Mouse (Mus musculus): ENCODE results near the gene Orm3. TPM values are rescaled to one million over a fixed set of nuclear protein-coding genes. Genes with fewer than 3 reads are reported as not detected.
"Not testable (repeated sequence)": the region's sequence is repeated elsewhere in the genome, so short reads cannot be mapped to it uniquely, and the experiment has no call there.

Orm3 gene
- not detected in 2 replicates for polyA plus RNA-seq (2016; fragmentation: Nextera tagmentation; extraction: Ambion mirVana)

DNA sequence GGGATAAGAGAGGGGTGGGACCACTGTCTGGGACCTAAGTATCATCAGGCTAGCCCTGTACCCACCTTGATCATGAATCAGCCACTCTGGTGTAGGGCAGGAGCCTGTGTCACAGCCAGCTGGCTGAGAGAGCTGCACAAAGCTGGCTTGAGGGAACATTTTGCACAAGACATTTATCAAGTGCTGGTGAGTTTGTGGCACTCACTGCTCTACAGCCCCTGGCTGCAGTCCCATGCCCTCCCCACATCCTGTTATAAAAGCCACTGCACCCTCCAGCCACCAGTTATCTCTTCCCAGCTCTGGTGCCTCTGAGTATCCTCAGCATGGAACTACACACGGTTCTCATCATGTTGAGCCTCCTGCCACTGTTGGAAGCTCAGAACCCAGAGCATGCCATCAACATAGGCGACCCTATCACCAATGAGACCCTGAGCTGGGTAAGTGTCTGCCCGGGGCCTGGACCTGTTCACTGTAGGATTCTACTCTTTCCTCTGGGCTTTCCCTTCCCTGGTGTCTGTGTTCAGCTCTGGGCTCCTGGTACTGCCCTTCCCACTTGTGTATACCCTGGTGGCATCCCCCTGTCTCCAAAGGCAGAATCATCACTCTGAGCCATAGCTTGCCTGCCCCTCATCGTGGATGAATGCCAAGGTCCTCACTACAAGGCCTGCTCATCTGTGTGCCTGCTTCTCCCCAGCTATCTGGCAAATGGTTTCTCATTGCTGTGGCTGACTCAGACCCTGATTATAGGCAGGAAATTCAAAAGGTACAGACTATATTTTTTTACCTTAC, at the start of gene Orm3:
TSS of gene Orm3 (plus strand) at position 286 of the 789 bp plus-strand sequence.
- Histone ChIP-seq H3K4me2 (replicated peaks) (no peak within 1 kb of the TSS), H3K9me3 (replicated peaks) (no peaks in the 10 kb centered on the region), H3K27me3 (no peaks in the 10 kb centered on the region), H3K36me3 (no peaks in the 10 kb centered on the region), H3K4me3 (no peak within 1 kb of the TSS), H3K4me1 (0 out of 2 replicates have a peak, but pooled peaks cover 2% of the 10 kb centered on the region), H3K27ac (no peak within 1 kb of the TSS), H3K9ac (no peak within 1 kb of the TSS)
- WGBS, result 86% methylated on average over 4 of the region's 4 CpGs
- no peak for ATAC-seq (ENCODE audit: low FRiP score)

DNA sequence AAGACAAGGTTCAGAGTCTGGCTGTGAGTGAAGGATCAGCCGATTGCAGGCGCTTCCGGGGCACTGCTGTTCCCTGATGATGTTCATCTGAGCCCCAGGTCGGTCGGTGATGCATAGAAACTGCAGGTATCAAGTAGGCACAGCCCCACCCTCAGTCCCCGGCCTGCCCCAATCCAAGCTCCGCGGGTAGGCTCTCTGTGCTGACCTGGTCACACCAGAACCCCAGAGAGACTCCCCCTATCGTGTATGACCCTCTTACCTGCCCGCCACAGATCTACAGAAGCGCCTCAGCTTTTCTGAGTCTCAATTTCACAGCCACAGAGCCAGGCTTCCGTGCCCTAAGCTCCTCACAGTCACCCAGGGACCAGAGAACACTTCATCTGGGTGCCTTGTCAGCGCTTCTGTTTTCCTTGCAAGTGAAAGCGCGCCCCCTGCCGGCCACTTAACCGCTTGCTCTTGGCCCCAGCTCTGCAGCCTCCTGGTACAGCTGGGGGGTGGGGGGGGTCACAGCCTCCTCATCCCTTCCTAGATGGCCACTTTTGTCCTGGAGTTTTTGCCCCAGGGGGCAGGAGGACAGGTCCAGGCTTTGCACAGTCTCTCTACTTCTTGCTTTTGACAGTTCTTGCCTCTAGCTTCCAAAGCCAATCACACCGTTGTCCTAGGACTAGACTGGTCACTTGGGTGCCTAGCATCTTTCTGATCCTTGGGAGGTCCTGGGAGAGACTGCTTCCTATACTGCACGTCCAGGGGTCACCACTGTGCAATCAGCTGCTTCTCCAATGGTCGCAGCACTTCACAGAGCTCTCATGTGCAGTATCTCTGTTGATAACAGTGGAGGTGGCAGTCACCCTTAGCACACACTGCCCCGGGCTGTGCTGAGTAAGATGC, 48.5 kb upstream of the Orm3 start:
- WGBS, result 31% methylated on average over 21 of the region's 21 CpGs
- no peak overlapping the region for H3K27ac ChIP-seq
- no peak overlapping the region for H3K4me2 ChIP-seq (replicated peaks)
- no peaks in the 10 kb centered on the region for H3K4me1 ChIP-seq
- H3K27me3 ChIP-seq, result 0 out of 2 replicates have a peak, but pooled peaks cover 2% of the 10 kb centered on the region
- peak; percentile 63 for ATAC-seq (ENCODE audit: low FRiP score)
- H3K9me3 ChIP-seq (replicated peaks), result no peaks in the 10 kb centered on the region
- H3K36me3 ChIP-seq, result no peaks in the 10 kb centered on the region
- no peak overlapping the region for H3K9ac ChIP-seq
- no peak overlapping the region for H3K4me3 ChIP-seq

DNA sequence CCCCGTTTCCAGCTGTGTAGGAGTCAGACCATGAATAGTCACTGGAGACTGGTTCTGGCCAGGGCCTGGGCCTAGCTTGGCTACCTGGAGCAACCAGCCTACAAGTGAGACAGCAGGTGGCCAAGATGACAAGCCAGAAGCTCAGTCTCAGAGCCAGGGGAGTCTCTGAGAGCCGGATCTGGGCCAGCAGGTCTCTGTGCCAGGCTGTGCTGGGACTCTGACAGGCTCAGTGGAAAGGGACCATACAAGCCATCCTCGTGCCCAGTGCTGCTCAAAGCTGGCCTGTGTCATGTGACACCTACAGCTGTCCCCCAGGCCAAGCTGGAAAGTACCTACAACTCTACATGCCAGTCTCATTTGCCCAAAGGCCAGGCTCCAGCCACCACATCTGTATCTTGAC, 47.6 kb upstream of the Orm3 start:
- Histone ChIP-seq H3K36me3 (no peaks in the 10 kb centered on the region), H3K27me3 (0 out of 2 replicates have a peak, but pooled peaks cover 2% of the 10 kb centered on the region), H3K4me2 (replicated peaks) (no peak overlapping the region), H3K9ac (no peak overlapping the region), H3K4me3 (no peak overlapping the region), H3K4me1 (no peaks in the 10 kb centered on the region), H3K27ac (no peak overlapping the region), H3K9me3 (replicated peaks) (no peaks in the 10 kb centered on the region)
- ATAC-seq (ENCODE audit: low FRiP score), result no peak
- 81% methylated on average over 3 of the region's 3 CpGs for WGBS

DNA sequence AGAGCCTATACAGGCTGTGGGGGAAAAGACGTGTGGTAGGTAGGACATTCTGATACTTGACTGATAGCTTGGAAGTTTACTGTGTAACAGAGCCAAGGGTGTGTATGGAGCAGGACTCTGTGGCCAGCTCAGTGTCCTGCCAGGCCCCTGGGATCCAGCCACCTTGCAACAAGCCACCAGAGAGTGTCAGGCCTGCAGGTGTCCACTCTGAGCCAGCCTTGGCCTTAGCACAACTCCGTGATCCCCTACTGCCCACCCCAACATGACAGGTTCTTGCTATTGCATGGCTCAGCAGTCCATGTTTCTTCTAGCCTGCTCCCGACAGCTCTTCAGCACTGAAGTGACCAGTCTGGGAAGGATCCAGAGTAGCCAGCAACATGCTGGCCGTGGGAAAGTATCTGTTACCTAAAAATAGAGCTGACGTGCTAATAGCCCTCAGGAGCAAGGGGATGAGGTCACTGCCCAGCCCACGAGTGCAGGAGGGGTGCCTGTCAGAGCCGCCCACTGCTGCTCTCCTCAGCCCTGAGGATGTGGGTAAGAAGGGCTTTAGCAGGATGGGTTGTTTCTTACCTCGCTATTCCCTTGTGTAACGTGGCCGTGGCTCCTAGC, 45.6 kb upstream of the Orm3 start:
- Histone ChIP-seq H3K4me3 (no peak overlapping the region), H3K4me2 (replicated peaks) (no peak overlapping the region), H3K27me3 (0 out of 2 replicates have a peak, but pooled peaks cover 2% of the 10 kb centered on the region), H3K27ac (no peak overlapping the region), H3K36me3 (no peaks in the 10 kb centered on the region), H3K9ac (no peak overlapping the region), H3K9me3 (replicated peaks) (no peaks in the 10 kb centered on the region), H3K4me1 (no peaks in the 10 kb centered on the region)
- 67% methylated on average over 10 of the region's 10 CpGs for WGBS
- ATAC-seq (ENCODE audit: low FRiP score), result no peak

DNA sequence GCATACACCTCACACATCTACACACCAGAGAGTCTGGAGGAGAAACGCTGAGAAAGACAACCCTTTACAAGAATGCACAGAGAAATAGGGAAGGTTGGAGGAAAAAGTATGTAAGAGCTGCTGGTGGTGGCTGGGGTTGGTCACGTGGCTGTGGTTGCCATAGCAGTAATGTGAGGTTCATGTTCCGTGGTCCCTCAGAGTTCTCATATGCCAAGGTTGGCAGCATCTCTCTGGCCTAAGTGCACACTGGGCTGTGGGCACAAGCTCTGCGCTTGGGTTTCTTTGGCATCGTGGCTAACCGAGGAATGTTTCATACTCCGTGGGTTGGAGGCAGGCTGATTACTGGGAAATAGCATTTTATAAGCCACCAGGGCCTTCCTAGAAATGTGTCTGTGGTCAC, 44.5 kb upstream of the Orm3 start:
- 92% methylated on average over 7 of the region's 7 CpGs for WGBS
- ATAC-seq (ENCODE audit: low FRiP score), result no peak

DNA sequence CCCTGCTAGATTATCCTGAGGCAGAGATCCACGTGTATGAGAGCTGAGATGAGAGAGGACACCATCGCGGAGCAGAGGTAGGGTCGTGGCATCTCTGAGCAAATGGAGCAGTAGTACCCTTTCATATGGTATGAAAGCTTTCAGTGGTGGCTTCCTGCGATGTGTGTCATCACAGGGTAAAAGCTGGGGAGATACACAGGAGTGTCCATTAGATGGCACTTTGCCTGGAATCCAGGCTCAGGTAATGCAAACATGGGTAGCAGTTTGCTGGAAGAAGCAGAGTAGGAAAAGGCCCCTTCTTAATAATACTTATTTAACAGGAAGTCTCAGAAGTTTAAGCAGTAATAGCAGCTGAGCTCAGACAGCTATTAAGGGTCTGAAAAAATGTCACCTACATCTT, 41.9 kb upstream of the Orm3 start:
- no peak for ATAC-seq (ENCODE audit: low FRiP score)
- no peak overlapping the region for H3K9ac ChIP-seq

More for the DNA sequence above, 44.5 kb upstream of the Orm3 start:
- Histone ChIP-seq H3K27ac (no peak overlapping the region), H3K4me2 (replicated peaks) (no peak overlapping the region), H3K27me3 (0 out of 2 replicates have a peak, but pooled peaks cover 2% of the 10 kb centered on the region), H3K9me3 (replicated peaks) (no peaks in the 10 kb centered on the region), H3K4me3 (no peak overlapping the region), H3K4me1 (no peaks in the 10 kb centered on the region), H3K36me3 (no peaks in the 10 kb centered on the region), H3K9ac (no peak overlapping the region)

DNA sequence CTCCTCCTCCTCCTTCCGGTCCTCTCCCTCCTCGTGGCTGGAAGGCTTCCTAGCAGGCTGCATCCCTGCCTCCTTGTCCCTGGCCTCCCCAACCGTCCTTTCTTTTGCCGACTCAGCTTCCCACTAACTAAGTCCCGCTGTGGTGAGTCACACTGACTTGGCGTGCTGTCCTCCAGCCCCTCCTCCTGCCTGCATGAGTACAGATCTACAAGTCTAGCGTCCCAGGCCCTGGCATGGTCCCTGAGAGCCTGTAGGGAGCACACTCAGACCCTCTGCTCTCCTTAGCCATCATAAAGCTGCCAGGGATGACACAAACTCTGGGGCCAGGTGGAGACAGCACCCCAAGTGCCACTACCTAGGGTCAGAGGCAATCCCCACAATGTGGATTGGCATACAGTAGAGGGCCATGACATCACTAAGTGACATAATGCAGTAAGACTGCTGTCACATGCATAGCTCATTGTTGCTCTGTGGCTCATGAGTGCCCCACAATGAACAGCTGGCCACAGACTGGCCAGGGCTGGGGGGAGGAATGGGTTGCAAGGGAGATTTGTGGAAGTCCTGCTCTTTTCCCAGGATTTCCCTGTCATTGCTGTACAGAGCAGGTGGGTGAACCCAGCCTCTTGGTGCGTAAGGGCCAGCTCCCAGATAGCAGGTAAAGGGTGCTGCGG, 39.8 kb upstream of the Orm3 start:
- Histone ChIP-seq H3K36me3 (no peaks in the 10 kb centered on the region), H3K9me3 (replicated peaks) (no peaks in the 10 kb centered on the region), H3K4me3 (no peak overlapping the region), H3K27me3 (no peaks in the 10 kb centered on the region), H3K4me1 (no peaks in the 10 kb centered on the region), H3K4me2 (replicated peaks) (no peak overlapping the region), H3K27ac (no peak overlapping the region), H3K9ac (no peak overlapping the region)
- 65% methylated on average over 9 of the region's 9 CpGs for WGBS
- no peak for ATAC-seq (ENCODE audit: low FRiP score)

More for the DNA sequence above, 41.9 kb upstream of the Orm3 start:
- Histone ChIP-seq H3K36me3 (no peaks in the 10 kb centered on the region), H3K27me3 (no peaks in the 10 kb centered on the region), H3K4me2 (replicated peaks) (no peak overlapping the region), H3K9me3 (replicated peaks) (no peaks in the 10 kb centered on the region), H3K4me1 (no peaks in the 10 kb centered on the region), H3K27ac (no peak overlapping the region), H3K4me3 (no peak overlapping the region)
- WGBS, result 76% methylated on average over 5 of the region's 5 CpGs

DNA sequence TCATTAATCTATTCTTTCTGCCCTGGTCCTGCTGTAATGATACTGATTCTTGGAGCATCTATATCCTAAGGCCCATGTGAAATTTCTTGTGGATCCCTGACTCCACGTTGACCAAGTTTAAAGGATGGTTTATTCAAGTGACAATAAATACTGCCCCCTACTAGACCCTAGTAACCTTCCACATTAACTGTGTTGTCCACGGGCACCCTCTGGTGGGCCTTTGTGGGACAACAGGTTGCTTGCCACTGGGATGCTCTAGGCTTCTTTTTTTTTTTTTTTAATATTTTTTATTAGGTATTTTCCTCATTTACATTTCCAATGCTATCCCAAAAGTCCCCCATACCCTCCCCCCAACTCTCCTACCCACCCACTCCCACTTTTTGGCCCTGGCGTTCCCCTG, 36.4 kb upstream of the Orm3 start:
- not testable (repeated sequence) for H3K9me3 ChIP-seq (replicated peaks); H3K9ac ChIP-seq; H3K4me1 ChIP-seq; H3K27me3 ChIP-seq; ATAC-seq (ENCODE audit: low FRiP score); H3K4me3 ChIP-seq; H3K27ac ChIP-seq; H3K4me2 ChIP-seq (replicated peaks)
- WGBS, result 32% methylated on average over 3 of the region's 3 CpGs
- peaks cover 16% of the 10 kb centered on the region; the same call in 1 of the 2 replicates for H3K36me3 ChIP-seq

DNA sequence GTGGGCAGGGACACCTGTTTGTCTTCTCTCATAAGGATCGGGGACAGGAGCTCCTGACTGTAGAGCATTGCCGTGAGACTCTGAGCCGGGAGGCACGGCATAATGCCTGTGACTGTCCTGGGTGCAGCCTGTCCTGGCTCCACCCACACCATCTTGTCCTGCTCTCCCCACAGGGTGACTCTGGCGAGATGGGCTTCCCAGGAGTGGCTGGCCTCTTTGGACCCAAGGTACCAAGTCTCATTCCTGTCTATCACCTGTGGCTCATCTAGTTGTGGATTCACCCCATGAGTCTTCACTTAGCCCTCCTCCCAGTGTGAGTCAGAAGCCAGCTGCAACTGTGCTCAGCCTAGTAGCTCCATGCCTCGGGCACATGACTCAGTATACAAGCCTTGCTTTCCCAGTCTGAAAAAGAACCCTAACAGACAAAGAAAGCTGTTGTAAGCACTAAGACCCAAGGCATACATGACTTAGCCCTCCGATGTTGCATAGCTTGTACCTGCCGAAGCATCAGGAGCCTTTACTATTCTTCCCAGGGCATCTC, 32.6 kb upstream of the Orm3 start:
- Histone ChIP-seq H3K9ac (no peak overlapping the region), H3K27me3 (no peaks in the 10 kb centered on the region), H3K9me3 (replicated peaks) (no peaks in the 10 kb centered on the region), H3K4me2 (replicated peaks) (no peak overlapping the region), H3K27ac (no peak overlapping the region), H3K4me1 (no peaks in the 10 kb centered on the region; the same call in 1 of the 2 replicates), H3K4me3 (no peak overlapping the region), H3K36me3 (peaks cover 16% of the 10 kb centered on the region; the same call in 1 of the 2 replicates)
- WGBS, result 80% methylated on average over 8 of the region's 8 CpGs
- ATAC-seq (ENCODE audit: low FRiP score), result no peak

DNA sequence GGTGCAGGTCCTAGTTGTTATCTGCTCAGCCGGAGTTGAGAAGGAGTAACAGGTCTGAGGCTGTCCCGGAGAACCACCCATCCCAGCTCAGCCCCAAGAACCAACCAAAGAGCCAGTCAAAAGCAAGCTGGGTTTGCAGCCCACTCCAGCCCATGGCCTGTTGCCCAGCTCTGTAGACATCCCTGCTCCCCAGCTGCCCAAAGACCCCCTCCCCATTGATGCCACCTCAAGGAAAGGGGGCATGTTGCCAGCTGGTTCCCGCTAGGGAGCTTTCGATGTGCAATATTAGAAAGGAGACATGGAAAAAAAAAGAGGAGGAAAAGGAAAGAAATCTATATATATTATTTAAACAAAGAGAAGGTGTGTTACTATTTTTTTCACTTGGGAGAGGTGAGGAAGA, 22.6 kb upstream of the Orm3 start:
- H3K9me3 ChIP-seq (replicated peaks), result no peaks in the 10 kb centered on the region
- 90% methylated on average over 4 of the region's 4 CpGs for WGBS
- no peak overlapping the region for H3K4me2 ChIP-seq (replicated peaks)
- H3K27ac ChIP-seq, result no peak overlapping the region
- no peaks in the 10 kb centered on the region for H3K27me3 ChIP-seq
- no peak for ATAC-seq (ENCODE audit: low FRiP score)
- no peak overlapping the region for H3K9ac ChIP-seq
- H3K36me3 ChIP-seq, result peaks cover 12% of the 10 kb centered on the region; the same call in 1 of the 2 replicates
- no peaks in the 10 kb centered on the region for H3K4me1 ChIP-seq
- no peak overlapping the region for H3K4me3 ChIP-seq

DNA sequence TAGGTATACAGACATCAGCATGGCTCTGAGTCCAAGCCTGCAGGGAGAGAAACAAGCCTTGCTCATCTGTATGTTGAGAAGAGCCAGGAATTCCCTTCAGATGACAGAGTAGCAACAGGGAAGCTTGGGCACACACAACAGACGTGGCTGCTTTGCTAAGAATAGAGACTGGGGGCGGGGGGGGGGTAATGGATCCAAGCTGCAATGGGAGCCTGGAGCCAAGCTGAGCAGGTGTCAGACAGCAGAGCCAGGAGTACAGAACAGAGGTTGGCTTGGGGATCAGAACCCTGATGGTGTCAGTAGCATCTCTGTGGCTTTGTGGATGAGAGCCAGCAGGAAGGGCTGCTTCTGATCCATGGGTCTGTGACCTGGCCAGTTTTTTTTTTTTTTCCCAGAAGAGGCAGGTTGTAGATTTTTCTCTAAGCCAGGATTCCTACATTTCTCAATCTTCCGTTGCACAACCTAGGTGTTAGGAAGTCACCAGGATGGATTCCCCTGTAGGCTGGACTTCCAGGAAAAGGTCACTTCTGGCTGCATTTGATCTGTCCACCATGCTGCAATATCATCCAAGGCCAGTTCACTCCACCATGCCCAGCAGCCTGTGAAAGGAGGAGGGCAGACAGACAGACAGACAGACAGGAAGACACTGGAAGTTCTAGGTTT, 17.4 kb upstream of the Orm3 start:
- Histone ChIP-seq H3K36me3 (no peaks in the 10 kb centered on the region), H3K27me3 (no peaks in the 10 kb centered on the region), H3K4me1 (no peaks in the 10 kb centered on the region), H3K9ac (no peak overlapping the region), H3K4me3 (no peak overlapping the region), H3K9me3 (replicated peaks) (no peaks in the 10 kb centered on the region), H3K4me2 (replicated peaks) (no peak overlapping the region), H3K27ac (no peak overlapping the region)
- 62% methylated on average over 3 of the region's 3 CpGs for WGBS
- ATAC-seq (ENCODE audit: low FRiP score), result no peak

Measured in hindbrain, embryonic 12.5 days (tissue).